Comparison of ENCODE assay signal across 20 mouse cellular contexts in genomic region chr13:100071473-100071872, GRCm38 (mm10). TPM values are rescaled to one million over a fixed set of nuclear protein-coding genes. Genes with fewer than 3 reads are reported as not detected.
DNase-seq lines count a peak whose midpoint lies in the region; ATAC-seq and TF ChIP-seq lines count a peak whose summit lies in the region.
"Had no signal": no experiment of that assay in that cellular context is flagged by ENCODE, and none has a peak within 500 bp of the region (broad histone marks: within the 10 kb centered on the region; RNA-seq: fewer than 3 reads in every experiment).

No protein-coding gene starts in this region.

- no peak overlapping the region for H3K4me3 ChIP-seq in CH12.LX (replicated peaks in 1 of 3; ENCODE audit: low read depth in 2 of 3, low read length in 2 of 3, poor library complexity in 1 of 3)
- H3K4me3 ChIP-seq: embryonic facial prominence, embryonic 10.5 days; embryonic facial prominence, embryonic 12.5 days; forebrain, embryonic 13.5 days; forebrain, embryonic 15.5 days had no signal

- in situ Hi-C loops in CH12.LX (cut with MboI; ENCODE audit: low pct_ligation_motif_present, low pct_unique_long_range_greater_than_20kb, low sequenced_read_pairs) = no loop called here

- H3K9me3 ChIP-seq in CH12.LX (replicated peaks; ENCODE audit: low read length) = no peaks in the 10 kb centered on the region
- H3K9me3 ChIP-seq: embryonic facial prominence, embryonic 10.5 days; embryonic facial prominence, embryonic 12.5 days; forebrain, embryonic 13.5 days; forebrain, embryonic 15.5 days had no signal

- DNase-seq in CD4-positive, CD25-positive, alpha-beta regulatory T cell, adult 2 months (ENCODE audit: low read depth, low spot score) = peak; percentile 35
- DNase-seq in CH12.LX (ENCODE audit: extremely low read depth) = peak; percentile 9
- DNase-seq in urinary bladder, adult 18-20 months (ENCODE audit: low spot score in 2 of 2) = no peak
- no peak for DNase-seq in heart, postnatal 25 days (ENCODE audit: low spot score)
- DNase-seq in lung, postnatal 36 days = no peak
- no peak for DNase-seq in adrenal gland, postnatal 10 days
- DNase-seq: adrenal gland, adult 2 months; adrenal gland, postnatal 14 days; adrenal gland, postnatal 36 days; cerebellum, adult 11-12 months; cerebellum, adult 2 months; cerebellum, adult 9-10 months; cerebellum, postnatal 10 days; cerebellum, postnatal 25 days; forebrain, postnatal 0 days had no signal

- no peak for TF ChIP-seq CTCF in CH12.LX (conservative IDR thresholded peaks at IDR 0.05 in 1 of 2, IDR thresholded peaks at IDR 0.05 in 1 of 2; ENCODE audit: low read depth in 2 of 2, low read length in 2 of 2)

- H3K36me3 ChIP-seq in CH12.LX (replicated peaks in 1 of 2; ENCODE audit: control insufficient read depth in 1 of 2, insufficient read depth in 1 of 2, low read length in 1 of 2) = peaks cover 48 to 89% of the 10 kb centered on the region in 2 experiments

- no peak overlapping the region for H3K9ac ChIP-seq in CH12.LX (ENCODE audit: insufficient read depth, low read depth)
- H3K9ac ChIP-seq: embryonic facial prominence, embryonic 12.5 days; forebrain, embryonic 13.5 days; forebrain, embryonic 15.5 days; forebrain, postnatal 0 days had no signal

- H3K27me3 ChIP-seq in CH12.LX (replicated peaks) = no peaks in the 10 kb centered on the region
- H3K27me3 ChIP-seq: embryonic facial prominence, embryonic 12.5 days; forebrain, embryonic 13.5 days; forebrain, embryonic 15.5 days had no signal

- TF ChIP-seq POLR2A in CH12.LX (IDR thresholded peaks at IDR 0.05; ENCODE audit: low read depth, low read length) = no peak

- peak; percentile 89 for ATAC-seq in activated CD4-positive, CD25-positive, alpha-beta regulatory T cell, adult 4 months
- ATAC-seq: forebrain, embryonic 13.5 days; forebrain, embryonic 15.5 days; forebrain, postnatal 0 days had no signal

- no peak overlapping the region for H3K4me2 ChIP-seq in CH12.LX (ENCODE audit: insufficient read depth, low read depth, poor library complexity, severe bottlenecking)
- H3K4me2 ChIP-seq: embryonic facial prominence, embryonic 12.5 days; forebrain, embryonic 13.5 days; forebrain, embryonic 15.5 days had no signal

- no peak for TF ChIP-seq RAD21 in CH12.LX (IDR thresholded peaks at IDR 0.05; ENCODE audit: low read depth, low read length)

- no peaks in the 10 kb centered on the region; the same call in 1 of the 2 replicates for H3K79me2 ChIP-seq in CH12.LX (replicated peaks; ENCODE audit: control insufficient read depth, extremely low read depth, insufficient read depth, poor library complexity, severe bottlenecking)

- dilution Hi-C loops in CH12.LX (cut with MboI; ENCODE audit: extremely low pct_ligation_motif_present, extremely low pct_unique_long_range_greater_than_20kb, low sequenced_read_pairs) = no loop called here

- H3K27ac ChIP-seq in CH12.LX (ENCODE audit: insufficient read depth, low read depth) = no peak overlapping the region
- H3K27ac ChIP-seq: embryonic facial prominence, embryonic 10.5 days; embryonic facial prominence, embryonic 12.5 days; forebrain, embryonic 13.5 days; forebrain, embryonic 15.5 days had no signal

- no peak for TF ChIP-seq EP300 in CH12.LX (IDR thresholded peaks at IDR 0.05; ENCODE audit: low read length)

- peaks cover 0 to 16% of the 10 kb centered on the region in 2 experiments; a peak in 2 of 4 replicates for H3K4me1 ChIP-seq in CH12.LX (ENCODE audit: control insufficient read depth in 1 of 2, insufficient read depth in 2 of 2)
- H3K4me1 ChIP-seq: embryonic facial prominence, embryonic 10.5 days; embryonic facial prominence, embryonic 12.5 days; forebrain, embryonic 13.5 days; forebrain, embryonic 15.5 days had no signal

- intact Hi-C loops in heart, postnatal 25 days (cut with DNase I) = no loop called here

TF ChIP-seq in CH12.LX, 34 proteins besides CTCF, POLR2A, EP300 and RAD21:
- TF ChIP-seq ETS1 (conservative IDR thresholded peaks at IDR 0.05; ENCODE audit: low read depth, low read length) = no peak
- TF ChIP-seq UBTF (IDR thresholded peaks at IDR 0.05; ENCODE audit: low read depth, low read length) = no peak
- TF ChIP-seq IRF4 (IDR thresholded peaks at IDR 0.05; ENCODE audit: low read depth, low read length) = no peak
- TF ChIP-seq MAFK (IDR thresholded peaks at IDR 0.05; ENCODE audit: insufficient replicate concordance, low read length) = no peak
- TF ChIP-seq ZNF384 (IDR thresholded peaks at IDR 0.05; ENCODE audit: low read depth, low read length) = no peak
- TF ChIP-seq NELFE (IDR thresholded peaks at IDR 0.05; ENCODE audit: low read depth, low read length) = no peak
- TF ChIP-seq SMC3 (IDR thresholded peaks at IDR 0.05; ENCODE audit: low read depth, low read length) = no peak
- no peak for TF ChIP-seq USF1 (IDR thresholded peaks at IDR 0.05; ENCODE audit: low read depth, low read length)
- TF ChIP-seq NRF1 (IDR thresholded peaks at IDR 0.05; ENCODE audit: low read depth, low read length) = no peak
- no peak for TF ChIP-seq ZMIZ1 (IDR thresholded peaks at IDR 0.05; ENCODE audit: low read depth, low read length)
- no peak for TF ChIP-seq CHD1 (IDR thresholded peaks at IDR 0.05; ENCODE audit: low read depth, low read length)
- TF ChIP-seq JUN (IDR thresholded peaks at IDR 0.05; ENCODE audit: insufficient read depth, low read depth, low read length) = no peak
- no peak for TF ChIP-seq TCF12 (IDR thresholded peaks at IDR 0.05; ENCODE audit: low read depth, low read length)

RNA-seq across cellular contexts. Expression of gene Bdp1, which starts 32.4 kb away (rescaled TPM):
- 20.0 and 23.7 TPM in 2 replicates for total RNA-seq in CH12.LX (2012; rRNA removed)
- total RNA-seq in CH12.LX (2014; rRNA removed) = 24.2 and 24.7 TPM in 2 replicates
- 22.0 and 22.9 TPM in 2 replicates for polyA plus RNA-seq in CH12.LX (2012; ENCODE audit: insufficient read length, low read depth)
- polyA plus RNA-seq in activated CD4-positive, CD25-positive, alpha-beta regulatory T cell, adult 4 months (2017; shearing (Covaris generic)) = 10 to 100 TPM; 17.5 to 20.3 TPM
- total RNA-seq in heart, postnatal 25 days (2021) = 10 to 100 TPM; 25.3 to 29.3 TPM
- 10 to 100 TPM; 31.8 to 32.9 TPM for total RNA-seq in adrenal gland, postnatal 10 days (2021)

RNA-seq across cellular contexts. Expression of gene Serf1, which starts 36.3 kb away (rescaled TPM):
- total RNA-seq in CH12.LX (2012; rRNA removed) (16.7 and 20.5 TPM in 2 replicates), CH12.LX (2014; rRNA removed) (10.9 and 11.6 TPM in 2 replicates)
- polyA plus RNA-seq in CH12.LX (2012; ENCODE audit: insufficient read length, low read depth) = 12.5 and 13.7 TPM in 2 replicates
- 1 to 10 TPM; 5.4 to 6.7 TPM for polyA plus RNA-seq in activated CD4-positive, CD25-positive, alpha-beta regulatory T cell, adult 4 months (2017; shearing (Covaris generic))
- total RNA-seq in heart, postnatal 25 days (2021) = 1 to 10 TPM; 5.6 to 6.7 TPM
- 10 to 100 TPM; 25.9 to 29.3 TPM for total RNA-seq in adrenal gland, postnatal 10 days (2021)

RNA-seq across cellular contexts. Expression of gene Smn1, which starts 53.2 kb away (rescaled TPM):
- total RNA-seq in CH12.LX (2012; rRNA removed) (31.2 and 36.7 TPM in 2 replicates), CH12.LX (2014; rRNA removed) (27.7 and 35.0 TPM in 2 replicates)
- 122 and 141 TPM in 2 replicates for polyA plus RNA-seq in CH12.LX (2012; ENCODE audit: insufficient read length, low read depth)
- 10 to 100 TPM; 31.8 to 34.7 TPM for polyA plus RNA-seq in activated CD4-positive, CD25-positive, alpha-beta regulatory T cell, adult 4 months (2017; shearing (Covaris generic))
- total RNA-seq in heart, postnatal 25 days (2021) = 10 to 100 TPM; 13.5 to 16.0 TPM
- total RNA-seq in adrenal gland, postnatal 10 days (2021) = 10 to 100 TPM; 32.8 to 33.7 TPM

RNA-seq across cellular contexts. Expression of gene Mccc2, which starts 56.0 kb away (rescaled TPM):
- 19.5 and 20.6 TPM in 2 replicates for total RNA-seq in CH12.LX (2012; rRNA removed)
- total RNA-seq in CH12.LX (2014; rRNA removed) = 22.3 and 26.2 TPM in 2 replicates
- polyA plus RNA-seq in CH12.LX (2012; ENCODE audit: insufficient read length, low read depth) = 19.0 and 21.7 TPM in 2 replicates
- 10 to 100 TPM; 10.5 to 16.3 TPM for polyA plus RNA-seq in activated CD4-positive, CD25-positive, alpha-beta regulatory T cell, adult 4 months (2017; shearing (Covaris generic))
- 10 to 100 TPM; 84.3 to 89.5 TPM for total RNA-seq in heart, postnatal 25 days (2021)
- total RNA-seq in adrenal gland, postnatal 10 days (2021) = 10 to 100 TPM; 79.5 to 88.6 TPM

Comparison
In these comparisons a context has a peak if more than half of its experiments do, and no peak if none do; other contexts are left out.
1. DNase-seq: peak in CD4-positive, CD25-positive, alpha-beta regulatory T cell, adult 2 months (single experiment) and CH12.LX (single experiment); none in urinary bladder, adult 18-20 months (0 of 2), heart, postnatal 25 days (single experiment), lung, postnatal 36 days (single experiment) and adrenal gland, postnatal 10 days (single experiment).